Mouse (Mus musculus) hindbrain, embryonic 15.5 days (tissue): ENCODE results near the gene Fam83d. TPM values are rescaled to one million over a fixed set of nuclear protein-coding genes. Genes with fewer than 3 reads are reported as not detected.

Experiments used
- ATAC-seq: fragments of 200-750 bp; cut with Nextera tagmentation; 2 replicates; pipeline ENCODE4 v1.8.0; 2017; ENCODE audit warnings: low read depth, moderate number of reproducible peaks, moderate TSS enrichment; ENCODE audit not compliant: low FRiP score
- H3K27ac ChIP-seq: fragments of 300-500 bp; sonication (generic); replicated peaks from 2 replicates; pipeline ENCODE4 v1.5.1; 2015; ENCODE audit warnings: mild to moderate bottlenecking, inconsistent platforms
- H3K27me3 ChIP-seq: fragments of 300-500 bp; sonication (generic); 2 replicates; pipeline ENCODE4 v1.6.1; 2015; ENCODE audit warnings: control low read depth, inconsistent platforms
- H3K36me3 ChIP-seq: fragments of 300-500 bp; sonication (generic); 2 replicates; pipeline ENCODE4 v1.6.1; 2015; ENCODE audit warnings: control low read depth, inconsistent platforms
- H3K4me1 ChIP-seq: fragments of 300-500 bp; sonication (generic); replicated peaks from 2 replicates; pipeline ENCODE4 v1.6.1; 2015; ENCODE audit warnings: control low read depth, inconsistent platforms
- H3K4me2 ChIP-seq: fragments of 300-500 bp; sonication (generic); 2 replicates; pipeline ENCODE4 v1.6.1; 2015; ENCODE audit warnings: moderate library complexity, mild to moderate bottlenecking, inconsistent platforms
- H3K4me3 ChIP-seq: fragments of 300-500 bp; sonication (generic); 2 replicates; pipeline ENCODE4 v1.5.1; 2015; ENCODE audit warnings: mild to moderate bottlenecking, inconsistent platforms
- H3K9ac ChIP-seq: fragments of 300-500 bp; sonication (generic); 2 replicates; pipeline ENCODE4 v1.6.1; 2015; ENCODE audit warnings: inconsistent platforms
- H3K9me3 ChIP-seq: fragments of 300-500 bp; sonication (generic); 2 replicates; pipeline ENCODE4 v1.6.1; 2016; ENCODE audit warnings: control low read depth, inconsistent platforms
- WGBS: fragments of 180-500 bp; shearing (Covaris S2); methylation state at CpG from one replicate; pipeline ENCODE4 v1.1.7; 2015; 5-methylcytosine and 5-hydroxymethylcytosine counted together
- polyA plus RNA-seq: library from polyadenylated mRNA; unstranded; fragments of >200 nt; fragmentation: Nextera tagmentation; extraction: Ambion mirVana; gene quantifications from 2 replicates; pipeline ENCODE4 v1.2.1, GENCODE M21; 2015

Gene Fam83d
- polyA plus RNA-seq, 1 experiment from 2014 or later: 8.9 TPM

DNA sequence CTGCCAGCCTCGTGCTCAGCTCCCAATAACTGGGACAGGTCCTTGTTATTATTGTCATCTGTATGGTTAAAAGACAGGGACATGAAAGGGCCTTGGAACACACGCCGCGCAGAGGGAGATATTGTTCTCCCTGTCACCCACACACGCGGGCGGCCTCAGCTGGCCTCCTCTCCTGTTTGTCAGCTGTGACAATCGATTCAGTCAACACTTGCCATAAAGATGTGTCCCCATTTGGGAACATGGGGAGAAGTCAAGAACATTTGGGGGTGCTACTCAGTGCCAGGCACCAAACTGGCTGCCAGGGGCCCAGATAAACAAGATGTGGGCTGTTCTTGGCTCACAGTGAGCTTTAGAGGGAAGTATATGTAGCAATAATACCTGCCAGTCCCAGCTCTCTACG lies 18.5 kb upstream of the Fam83d start:
- 75% methylated on average over 9 of the region's 9 CpGs for WGBS
- no peaks in the 10 kb centered on the region for H3K27me3 ChIP-seq
- H3K36me3 ChIP-seq: peaks cover 3% of the 10 kb centered on the region; the same call in 1 of the 2 replicates
- H3K27ac ChIP-seq: no peak overlapping the region
- no peaks in the 10 kb centered on the region for H3K4me1 ChIP-seq
- no peak overlapping the region for H3K9ac ChIP-seq
- no peak for ATAC-seq
- no peak overlapping the region for H3K4me2 ChIP-seq
- H3K9me3 ChIP-seq: no peaks in the 10 kb centered on the region
- no peak overlapping the region for H3K4me3 ChIP-seq

DNA sequence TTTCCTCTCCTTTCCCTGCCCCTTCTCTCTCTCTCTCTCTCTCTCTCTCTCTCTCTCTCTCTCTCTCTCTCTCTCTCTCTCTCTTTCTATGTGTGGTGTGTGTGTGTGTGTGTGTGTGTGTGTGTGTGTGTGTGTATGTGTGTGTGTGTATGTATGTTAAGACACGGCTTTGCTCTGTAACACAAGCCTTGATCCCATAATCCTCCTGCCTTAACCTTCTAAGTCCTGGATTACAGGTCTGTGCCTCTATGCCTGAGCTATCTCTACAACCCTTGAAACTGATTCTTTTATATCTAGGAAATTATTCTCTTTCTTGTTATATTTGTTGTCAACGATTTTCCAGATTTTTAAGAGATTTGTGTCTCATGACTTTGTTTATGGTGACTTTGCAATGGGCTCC lies 7.7 kb upstream of the Fam83d start:
- no peak overlapping the region for H3K4me2 ChIP-seq
- no peaks in the 10 kb centered on the region for H3K27me3 ChIP-seq
- H3K4me1 ChIP-seq: no peaks in the 10 kb centered on the region
- WGBS: 91% methylated on average over 2 of the region's 2 CpGs
- no peak for ATAC-seq
- no peak overlapping the region for H3K4me3 ChIP-seq
- no peak overlapping the region for H3K27ac ChIP-seq
- H3K9ac ChIP-seq: no peak overlapping the region
- H3K36me3 ChIP-seq: peaks cover 4% of the 10 kb centered on the region; the same call in 1 of the 2 replicates
- no peaks in the 10 kb centered on the region for H3K9me3 ChIP-seq

DNA sequence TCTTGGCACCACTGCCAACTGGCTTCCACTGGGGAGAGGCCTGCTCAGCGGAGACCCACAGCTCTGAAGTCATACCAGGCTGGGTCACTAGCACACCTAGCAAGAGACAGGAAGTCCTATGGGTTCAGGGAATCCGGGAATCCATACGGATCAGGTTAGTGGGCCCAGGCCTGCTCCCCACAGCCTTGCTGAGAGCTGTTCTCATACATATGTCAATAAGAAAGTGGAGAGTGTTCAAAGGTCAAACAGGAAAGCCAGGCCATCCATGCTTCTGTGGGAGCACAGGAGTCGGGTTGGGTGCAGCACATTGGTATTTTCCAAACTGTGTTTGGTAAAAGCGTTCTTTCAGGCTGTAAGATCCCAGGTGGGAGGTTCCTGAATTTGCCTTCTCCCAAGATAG lies 5.6 kb upstream of the Fam83d start:
- H3K4me1 ChIP-seq: peaks cover 2% of the 10 kb centered on the region
- no peaks in the 10 kb centered on the region for H3K27me3 ChIP-seq
- no peaks in the 10 kb centered on the region for H3K9me3 ChIP-seq
- no peak overlapping the region for H3K27ac ChIP-seq
- no peak overlapping the region for H3K9ac ChIP-seq
- no peak for ATAC-seq
- peaks cover 4% of the 10 kb centered on the region; the same call in 1 of the 2 replicates for H3K36me3 ChIP-seq
- no peak overlapping the region for H3K4me3 ChIP-seq
- WGBS: 88% methylated on average over 5 of the region's 5 CpGs
- H3K4me2 ChIP-seq: no peak overlapping the region

DNA sequence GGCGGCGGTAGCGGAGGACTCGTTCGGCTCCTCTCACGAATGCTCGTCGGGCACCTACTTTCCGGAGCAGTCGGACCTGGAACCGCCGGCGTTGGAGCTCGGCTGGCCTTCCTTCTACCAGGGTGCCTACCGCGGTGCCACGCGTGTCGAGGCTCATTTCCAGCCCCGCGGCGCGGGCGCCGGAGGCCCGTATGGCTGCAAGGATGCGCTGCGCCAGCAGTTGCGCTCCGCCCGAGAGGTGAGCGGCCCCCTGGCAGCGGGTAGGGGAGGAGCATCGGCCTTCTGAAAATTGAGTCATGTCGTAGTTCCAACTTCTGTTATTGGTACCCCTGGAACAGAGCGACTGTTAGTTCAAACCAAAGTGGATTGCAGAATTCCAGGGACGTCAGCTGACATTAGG lies 457 bp downstream of the Fam83d start:
- Histone ChIP-seq H3K4me2 (peak overlapping the region; percentile 98), H3K27ac (no peak overlapping the region), H3K27me3 (no peaks in the 10 kb centered on the region), H3K4me1 (peaks cover 40% of the 10 kb centered on the region), H3K9ac (peak overlapping the region; percentile 36), H3K9me3 (no peaks in the 10 kb centered on the region), H3K4me3 (peak overlapping the region; percentile 52), H3K36me3 (no peaks in the 10 kb centered on the region)
- 0% methylated on average over 36 of the region's 37 CpGs for WGBS
- ATAC-seq: no peak

DNA sequence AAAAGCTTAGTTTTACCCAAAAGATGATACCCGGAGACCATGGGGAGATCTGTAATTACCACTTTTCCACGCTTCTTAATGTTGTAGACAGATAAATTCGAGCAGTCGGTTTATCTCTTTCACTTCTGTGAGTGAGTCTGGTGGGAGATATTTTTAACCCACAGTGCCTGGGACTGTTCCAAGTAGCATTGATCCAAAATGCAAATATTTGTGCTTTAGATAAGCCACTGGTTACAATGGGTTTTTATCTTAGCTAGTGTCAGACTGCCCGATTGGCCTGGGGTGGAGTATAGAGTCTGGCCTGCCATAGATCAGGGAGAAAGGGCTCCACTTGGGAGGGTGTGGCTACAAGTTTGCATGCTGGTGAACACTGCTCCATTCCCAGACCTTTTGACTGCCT lies 878 bp downstream of the Fam83d start:
- H3K4me3 ChIP-seq: peak overlapping the region; percentile 52
- H3K4me1 ChIP-seq: peaks cover 40% of the 10 kb centered on the region
- H3K36me3 ChIP-seq: no peaks in the 10 kb centered on the region
- H3K9me3 ChIP-seq: no peaks in the 10 kb centered on the region
- H3K27ac ChIP-seq: no peak overlapping the region
- ATAC-seq: no peak
- H3K4me2 ChIP-seq: peak overlapping the region; percentile 98
- 4% methylated on average over 5 of the region's 5 CpGs for WGBS
- H3K9ac ChIP-seq: 0 out of 2 replicates have a peak overlapping the region, but pooled peaks have one; percentile 36
- no peaks in the 10 kb centered on the region for H3K27me3 ChIP-seq

DNA sequence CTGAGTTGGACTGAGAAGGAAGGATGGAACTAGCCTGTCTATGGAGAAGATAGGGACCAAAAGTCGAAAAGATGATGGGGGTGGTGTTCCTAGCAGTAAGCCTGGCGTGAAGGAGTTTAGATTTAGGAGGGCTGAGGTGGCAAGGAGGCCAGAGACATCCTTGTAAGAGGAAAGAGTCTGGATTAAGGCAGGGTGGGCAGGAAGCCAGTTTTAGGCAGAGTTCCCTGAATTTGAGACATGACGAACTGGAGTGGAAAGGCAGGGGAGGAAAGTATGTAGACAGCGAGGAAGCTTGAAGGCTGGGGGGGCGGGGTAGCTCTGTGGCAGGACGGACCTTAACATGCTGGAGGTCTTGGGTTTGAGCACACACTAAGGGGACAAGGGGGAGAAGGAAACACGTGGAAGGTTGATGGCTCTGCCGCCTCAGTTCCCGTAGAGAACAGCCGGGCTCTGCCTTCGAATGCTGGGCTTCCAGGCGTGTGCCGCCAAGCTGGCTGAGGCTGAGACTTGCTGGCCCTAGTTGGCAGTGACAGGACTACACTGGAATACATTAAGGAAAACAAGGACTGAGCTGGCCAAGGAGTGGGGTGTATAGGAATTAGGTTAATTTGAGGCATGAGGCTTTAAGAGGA lies 2.3 kb downstream of the Fam83d start:
- H3K9me3 ChIP-seq: no peaks in the 10 kb centered on the region
- peak overlapping the region; percentile 98 for H3K4me2 ChIP-seq
- H3K27ac ChIP-seq: no peak overlapping the region
- 32% methylated on average over 13 of the region's 13 CpGs for WGBS
- peaks cover 40% of the 10 kb centered on the region for H3K4me1 ChIP-seq
- no peak overlapping the region for H3K9ac ChIP-seq
- H3K4me3 ChIP-seq: peak overlapping the region; percentile 52; the same call in 1 of the 2 replicates
- no peak for ATAC-seq
- no peaks in the 10 kb centered on the region for H3K27me3 ChIP-seq
- no peaks in the 10 kb centered on the region for H3K36me3 ChIP-seq

DNA sequence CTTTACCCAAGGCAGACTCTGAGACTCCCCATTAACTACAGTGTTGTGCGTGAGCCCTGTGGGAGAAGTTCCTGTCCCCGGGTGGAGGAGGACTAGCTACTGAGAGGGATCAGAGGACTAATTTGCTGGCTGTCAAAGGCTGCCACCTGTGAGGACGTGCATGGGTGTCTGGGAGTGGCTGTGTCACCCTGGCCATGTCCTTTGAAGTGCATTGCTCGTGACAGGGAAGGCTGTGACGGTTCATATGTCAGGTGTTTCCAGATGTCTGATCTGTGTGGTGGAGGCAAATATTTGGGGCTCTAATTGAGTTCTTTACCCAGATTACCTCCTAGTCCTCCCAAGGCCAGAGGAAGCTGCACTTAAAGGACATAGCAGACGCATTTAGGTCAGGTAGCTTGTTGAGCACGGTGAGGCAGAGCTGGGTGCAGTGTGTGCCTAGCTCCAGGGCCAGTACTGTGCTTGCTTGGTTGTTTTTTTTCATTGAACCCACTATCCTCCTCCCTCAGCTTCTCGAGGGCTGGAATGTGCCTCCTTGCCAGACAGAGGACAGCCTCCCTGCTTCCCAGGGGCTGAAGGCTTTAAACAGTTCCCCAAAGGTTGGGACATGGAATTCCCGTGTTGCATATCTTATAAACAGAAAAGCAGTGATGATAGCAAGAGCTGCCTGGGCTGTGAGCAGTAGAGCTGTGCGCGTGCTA lies 3.3 kb downstream of the Fam83d start:
- Histone ChIP-seq H3K4me1 (peaks cover 40% of the 10 kb centered on the region), H3K4me2 (peak overlapping the region; percentile 98; the same call in 1 of the 2 replicates)
- WGBS: 54% methylated on average over 11 of the region's 11 CpGs

DNA sequence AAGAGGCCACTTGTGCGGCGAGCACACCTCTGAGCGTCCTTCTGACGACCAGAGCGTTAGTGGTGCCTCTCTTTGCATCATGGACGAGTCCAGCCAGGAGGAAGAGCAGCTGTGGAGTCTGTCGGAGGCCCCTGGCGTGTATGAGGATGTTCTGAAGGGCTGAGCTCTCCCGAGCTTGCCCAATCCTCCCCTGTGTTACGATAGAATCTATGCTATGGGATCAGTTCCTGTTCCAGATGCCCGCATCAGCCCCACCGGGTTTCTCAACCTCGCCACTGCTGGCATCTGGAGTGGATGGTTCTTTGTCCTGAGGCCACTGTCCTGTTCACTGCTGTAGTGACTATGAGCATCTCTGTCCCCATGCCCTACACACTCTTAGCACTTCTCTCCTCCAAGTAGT lies 4.9 kb downstream of the Fam83d start:
- ATAC-seq: no peak
- H3K9me3 ChIP-seq: no peaks in the 10 kb centered on the region
- no peaks in the 10 kb centered on the region for H3K27me3 ChIP-seq
- H3K4me3 ChIP-seq: no peak overlapping the region
- H3K9ac ChIP-seq: no peak overlapping the region
- no peak overlapping the region for H3K4me2 ChIP-seq
- peaks cover 43% of the 10 kb centered on the region for H3K4me1 ChIP-seq
- H3K27ac ChIP-seq: no peak overlapping the region
- WGBS: 86% methylated on average over 13 of the region's 13 CpGs
- H3K36me3 ChIP-seq: no peaks in the 10 kb centered on the region

More for the DNA sequence above, 3.3 kb downstream of the Fam83d start:
- Histone ChIP-seq H3K4me3 (no peak overlapping the region), H3K9me3 (no peaks in the 10 kb centered on the region), H3K27ac (no peak overlapping the region), H3K9ac (no peak overlapping the region), H3K36me3 (no peaks in the 10 kb centered on the region), H3K27me3 (no peaks in the 10 kb centered on the region)
- ATAC-seq: no peak

DNA sequence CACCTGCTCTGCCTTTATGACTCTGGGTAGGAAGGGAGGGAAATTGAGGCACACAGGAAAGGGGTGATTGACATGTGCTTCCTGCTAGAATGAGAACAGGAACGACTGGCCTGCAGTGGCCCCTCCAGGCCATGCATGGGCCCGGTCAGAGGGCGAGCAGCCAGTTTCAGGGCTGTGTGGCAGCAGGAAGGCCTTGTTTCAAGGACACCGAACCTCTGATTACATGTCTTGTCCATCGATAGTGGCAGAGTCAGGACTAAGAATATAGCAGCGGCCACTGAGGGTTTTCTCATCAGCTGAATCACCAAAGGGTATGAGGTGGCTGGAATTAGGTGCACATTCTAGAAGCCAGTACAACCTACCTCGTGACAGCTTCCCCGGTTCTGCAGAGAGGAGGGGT lies 7.0 kb downstream of the Fam83d start:
- H3K4me3 ChIP-seq: no peak overlapping the region
- H3K36me3 ChIP-seq: no peaks in the 10 kb centered on the region
- no peaks in the 10 kb centered on the region for H3K27me3 ChIP-seq
- H3K4me1 ChIP-seq: peaks cover 29% of the 10 kb centered on the region
- WGBS: 85% methylated on average over 8 of the region's 8 CpGs
- no peak overlapping the region for H3K4me2 ChIP-seq
- H3K9ac ChIP-seq: no peak overlapping the region
- H3K27ac ChIP-seq: no peak overlapping the region
- ATAC-seq: no peak
- H3K9me3 ChIP-seq: no peaks in the 10 kb centered on the region

DNA sequence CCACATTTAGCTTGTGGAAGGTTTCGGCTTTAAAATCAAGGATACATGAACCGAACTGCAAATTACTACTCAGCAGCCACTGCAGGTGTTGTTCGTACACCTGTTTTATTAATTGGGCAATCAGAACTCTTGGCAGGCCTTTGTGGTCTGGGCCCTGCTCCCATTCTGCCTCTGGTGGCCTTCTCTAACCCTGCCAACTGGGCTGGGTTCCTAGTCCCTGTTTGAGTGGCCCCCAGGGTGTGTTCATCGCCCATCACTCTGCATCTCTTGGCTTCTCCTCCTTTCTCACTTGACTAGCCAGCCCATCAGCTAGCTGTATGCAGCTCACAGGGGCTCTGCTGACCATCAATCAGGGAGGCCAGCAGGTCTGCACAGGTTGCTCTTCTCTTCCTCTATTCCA lies 8.8 kb downstream of the Fam83d start:
- no peak for ATAC-seq
- 89% methylated on average over 4 of the region's 4 CpGs for WGBS
- Histone ChIP-seq H3K4me3 (no peak overlapping the region), H3K9me3 (no peaks in the 10 kb centered on the region), H3K9ac (no peak overlapping the region), H3K27me3 (no peaks in the 10 kb centered on the region), H3K4me2 (no peak overlapping the region), H3K27ac (no peak overlapping the region), H3K4me1 (peaks cover 12% of the 10 kb centered on the region; the same call in 1 of the 2 replicates), H3K36me3 (no peaks in the 10 kb centered on the region)

DNA sequence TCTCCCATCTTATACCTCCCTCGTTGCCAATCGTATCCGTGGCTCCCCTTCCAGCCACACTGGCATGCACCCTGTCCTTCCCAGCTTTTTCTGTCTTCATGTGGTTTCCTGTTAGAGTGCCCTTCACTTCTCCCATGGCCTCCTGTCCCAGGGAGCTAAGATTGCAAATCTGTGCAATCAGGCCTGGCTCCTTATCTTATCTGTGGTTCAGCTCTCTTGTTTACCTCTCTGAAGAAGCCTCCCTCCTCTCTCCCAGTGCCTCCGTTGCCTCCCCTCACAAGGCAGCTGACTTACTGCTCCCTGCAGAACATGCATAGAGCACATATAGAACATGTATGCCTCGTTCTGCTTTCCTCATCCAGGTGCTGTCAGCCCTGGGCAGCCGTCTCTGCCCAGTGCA lies 9.6 kb downstream of the Fam83d start:
- Histone ChIP-seq H3K4me1 (peaks cover 12% of the 10 kb centered on the region; the same call in 1 of the 2 replicates), H3K27ac (no peak overlapping the region), H3K4me3 (no peak overlapping the region), H3K9ac (no peak overlapping the region), H3K36me3 (no peaks in the 10 kb centered on the region), H3K27me3 (no peaks in the 10 kb centered on the region), H3K9me3 (no peaks in the 10 kb centered on the region), H3K4me2 (no peak overlapping the region)
- WGBS: 59% methylated on average over 6 of the region's 6 CpGs
- ATAC-seq: no peak

DNA sequence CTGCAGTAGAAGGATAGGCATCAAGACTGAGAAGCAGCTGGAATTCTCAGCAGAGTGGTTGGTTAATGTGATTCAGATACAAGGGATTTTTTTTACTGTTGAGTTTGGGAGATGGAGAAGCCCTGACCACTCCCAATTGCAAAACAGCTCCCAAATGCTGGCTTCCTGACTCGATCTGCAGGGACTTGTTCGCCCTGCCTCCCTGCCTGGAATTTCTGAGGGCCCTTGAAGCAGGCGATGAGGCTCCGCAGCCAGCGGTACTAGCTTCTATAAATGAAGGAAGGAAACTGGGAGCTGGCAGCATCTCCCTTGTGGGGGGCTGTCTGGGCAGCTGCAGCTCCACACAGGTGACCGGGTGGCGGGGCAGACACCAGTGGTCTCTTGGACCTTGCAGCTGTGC lies 10.5 kb downstream of the Fam83d start:
- ATAC-seq: no peak
- no peaks in the 10 kb centered on the region for H3K27me3 ChIP-seq

More for the DNA sequence above, 10.5 kb downstream of the Fam83d start:
- Histone ChIP-seq H3K9ac (no peak overlapping the region), H3K4me1 (peaks cover 12% of the 10 kb centered on the region; the same call in 1 of the 2 replicates), H3K36me3 (no peaks in the 10 kb centered on the region), H3K4me3 (no peak overlapping the region), H3K27ac (no peak overlapping the region), H3K9me3 (no peaks in the 10 kb centered on the region), H3K4me2 (no peak overlapping the region)
- WGBS: 79% methylated on average over 7 of the region's 7 CpGs
